Mouse (Mus musculus) adrenal gland, postnatal 10 days (tissue): ENCODE results near the gene Rab36. TPM values are rescaled to one million over a fixed set of nuclear protein-coding genes. Genes with fewer than 3 reads are reported as not detected.
A peak's percentile ranks its signal among the peaks of the same experiment; 100 is the strongest.

Experiments
- DNase-seq: peaks from one replicate; pipeline ENCODE4 v3.0.0; 2021; ENCODE audit warnings: mixed read lengths
- total RNA-seq, 2 experiments: library from RNA; stranded (reverse); gene quantifications; 2 replicates each; pipeline ENCODE4 v1.2.3; 2021

The Rab36 gene
- total RNA-seq, 2 experiments from 2014 or later, result 7.1 to 12.5 TPM

- DNase-seq, result no peak
Measured at GRCm38 (mm10) chr10:75068624-75069328, 31.9 kb downstream of the Rab36 start.

GRCm38 (mm10) chr10:75070281-75070976 is 33.6 kb downstream of the Rab36 start:
- peak; percentile 36 for DNase-seq

- no peak for DNase-seq
Measured at GRCm38 (mm10) chr10:75075665-75076064, 38.8 kb downstream of the Rab36 start.

GRCm38 (mm10) chr10:75078174-75079128 is 41.6 kb downstream of the Rab36 start:
- DNase-seq, result no peak

- no peak for DNase-seq
Measured at GRCm38 (mm10) chr10:75085330-75085729, 48.5 kb downstream of the Rab36 start.

- DNase-seq, result no peak
Measured at GRCm38 (mm10) chr10:75088471-75088870, 51.6 kb downstream of the Rab36 start.

- no peak for DNase-seq
Measured at GRCm38 (mm10) chr10:75091478-75092152, 54.8 kb downstream of the Rab36 start.

- no peak for DNase-seq
Measured at GRCm38 (mm10) chr10:75093252-75093987, 56.6 kb downstream of the Rab36 start.

GRCm38 (mm10) chr10:75094338-75094737 is 57.5 kb downstream of the Rab36 start:
- no peak for DNase-seq

- no peak for DNase-seq
Measured at GRCm38 (mm10) chr10:75095216-75095615, 58.4 kb downstream of the Rab36 start.

GRCm38 (mm10) chr10:75098446-75099183 is 61.8 kb downstream of the Rab36 start:
- no peak for DNase-seq

GRCm38 (mm10) chr10:75100298-75100697 is 63.4 kb downstream of the Rab36 start:
- DNase-seq, result no peak

GRCm38 (mm10) chr10:75103502-75103901 is 66.6 kb downstream of the Rab36 start:
- DNase-seq, result no peak

Other genes starting within 250 kb of the Rab36 start
- gene Gnaz, start 69.9 kb upstream of the Rab36 start, total RNA-seq, result 1 to 10 TPM; 2.0 to 4.8 TPM
- under 1 TPM in 1 of 2 experiments, not detected in 1; 0.39 TPM for gene Rsph14, start 4.5 kb upstream of the Rab36 start, total RNA-seq
- 10 to 100 TPM; 21.6 to 24.0 TPM for gene Bcr, start 23.5 kb downstream of the Rab36 start, total RNA-seq
- 10 to 100 TPM; 43.4 to 49.3 TPM for gene Specc1l, start 175.0 kb downstream of the Rab36 start, total RNA-seq